Mouse (Mus musculus): ENCODE results near the gene Cldnd2.

GRCm38 (mm10) chr7:43429500-43429899, 11.1 kb upstream of the Cldnd2 start:
- no peak for TF ChIP-seq CTCF (IDR thresholded peaks at IDR 0.05; ENCODE audit: control insufficient read depth, insufficient read depth, insufficient read length)
- TF ChIP-seq MYOD1 (IDR thresholded peaks at IDR 0.05; ENCODE audit: control insufficient read depth, insufficient read length, low read depth), result no peak
- TF ChIP-seq MAX (IDR thresholded peaks at IDR 0.05), result no peak
- no peak for TF ChIP-seq USF1 (IDR thresholded peaks at IDR 0.05; ENCODE audit: low read depth)
- TF ChIP-seq MYOG (IDR thresholded peaks at IDR 0.05; ENCODE audit: control insufficient read depth, extremely low read depth, insufficient read length), result no peak

Measured in C2C12 (cell line).